Mouse (Mus musculus) limb, embryonic 11.5 days (tissue): ENCODE measurements around the gene Ptn. TPM values are rescaled to one million over a fixed set of nuclear protein-coding genes. Genes with fewer than 3 reads are reported as not detected.

Experiments used
- ATAC-seq: fragments of 200-750 bp; cut with Nextera tagmentation; 2 replicates; pipeline ENCODE4 v1.8.0; 2017; ENCODE audit warnings: low read depth; ENCODE audit not compliant: insufficient number of reproducible peaks, low FRiP score, low TSS enrichment
- DNase-seq: peaks from one replicate; pipeline ENCODE4 v3.0.0-alpha.2; 2015; ENCODE audit warnings: low spot score
- H3K27ac ChIP-seq: fragments of 300-500 bp; sonication (generic); replicated peaks from 2 replicates; pipeline ENCODE4 v1.5.1; 2014; ENCODE audit warnings: low read depth, mild to moderate bottlenecking, low read length
- H3K27me3 ChIP-seq: fragments of 300-500 bp; sonication (generic); 2 replicates; pipeline ENCODE4 v1.6.1; 2014; ENCODE audit warnings: mild to moderate bottlenecking, low read length, mixed read lengths; ENCODE audit not compliant: control insufficient read depth, insufficient read depth
- H3K36me3 ChIP-seq: fragments of 300-500 bp; sonication (generic); 2 replicates; pipeline ENCODE4 v1.6.1; 2014; ENCODE audit warnings: mild to moderate bottlenecking, low read length, moderate library complexity, mixed read lengths; ENCODE audit not compliant: control insufficient read depth, insufficient read depth
- H3K4me1 ChIP-seq: fragments of 300-500 bp; sonication (generic); 2 replicates; pipeline ENCODE4 v1.6.1; 2014; ENCODE audit warnings: low read length, mixed read lengths; ENCODE audit not compliant: control insufficient read depth, insufficient read depth
- H3K4me2 ChIP-seq: fragments of 300-500 bp; sonication (generic); 2 replicates; pipeline ENCODE4 v1.6.1; 2014; ENCODE audit warnings: low read depth, mild to moderate bottlenecking, moderate library complexity; ENCODE audit not compliant: severe bottlenecking
- H3K4me3 ChIP-seq: fragments of 300-500 bp; sonication (generic); 2 replicates; pipeline ENCODE4 v1.5.1; 2014; ENCODE audit warnings: low read depth, low read length
- H3K9ac ChIP-seq: fragments of 300-500 bp; sonication (generic); 2 replicates; pipeline ENCODE4 v1.6.1; 2014; ENCODE audit warnings: mild to moderate bottlenecking, low read length
- H3K9me3 ChIP-seq: fragments of 300-500 bp; sonication (generic); 2 replicates; pipeline ENCODE4 v1.6.1; 2016; ENCODE audit warnings: low read length; ENCODE audit not compliant: control insufficient read depth
- WGBS: fragments of 180-500 bp; shearing (Covaris S2); extraction: QIAGEN DNeasy Blood & Tissue Kit; methylation state at CpG from one replicate; pipeline ENCODE4 v1.1.7; 2014; 5-methylcytosine and 5-hydroxymethylcytosine counted together
- polyA plus RNA-seq: library from polyadenylated mRNA; unstranded; fragments of >200 nt; fragmentation: Nextera tagmentation; extraction: Ambion mirVana; gene quantifications from 2 replicates; pipeline ENCODE4 v1.2.1, GENCODE M21; 2014

Gene Ptn
- polyA plus RNA-seq, 1 experiment from 2014 or later = 623 TPM

GRCm38 (mm10) chr6:36830371-36830925, 20.4 kb upstream of the Ptn start:
- H3K4me2 ChIP-seq = no peak overlapping the region
- no peak overlapping the region for H3K9ac ChIP-seq
- ATAC-seq = no peak
- no peaks in the 10 kb centered on the region for H3K9me3 ChIP-seq
- DNase-seq = no peak
- no peaks in the 10 kb centered on the region for H3K4me1 ChIP-seq
- WGBS = 83% methylated on average over 9 of the region's 9 CpGs
- H3K36me3 ChIP-seq = no peaks in the 10 kb centered on the region
- H3K4me3 ChIP-seq = no peak overlapping the region
- H3K27ac ChIP-seq = no peak overlapping the region
- no peaks in the 10 kb centered on the region for H3K27me3 ChIP-seq

- H3K9ac ChIP-seq = no peak overlapping the region
- H3K4me2 ChIP-seq = no peak overlapping the region
- no peaks in the 10 kb centered on the region for H3K9me3 ChIP-seq
- no peaks in the 10 kb centered on the region for H3K36me3 ChIP-seq
- DNase-seq = no peak
- no peak overlapping the region for H3K27ac ChIP-seq
- no peaks in the 10 kb centered on the region for H3K27me3 ChIP-seq
- 0 out of 2 replicates have a peak, but pooled peaks cover 3% of the 10 kb centered on the region for H3K4me1 ChIP-seq
- ATAC-seq = no peak
- H3K4me3 ChIP-seq = no peak overlapping the region
These were observed 9.7 kb upstream of the Ptn start for GRCm38 (mm10) chr6:36819784-36820050.

GRCm38 (mm10) chr6:36819019-36819783, 9.2 kb upstream of the Ptn start:
- Histone ChIP-seq H3K27me3 (no peaks in the 10 kb centered on the region), H3K9me3 (no peaks in the 10 kb centered on the region), H3K9ac (no peak overlapping the region), H3K4me2 (no peak overlapping the region), H3K36me3 (no peaks in the 10 kb centered on the region), H3K4me3 (no peak overlapping the region), H3K27ac (0 out of 2 replicates have a peak overlapping the region, but pooled peaks have one; percentile 30), H3K4me1 (0 out of 2 replicates have a peak, but pooled peaks cover 3% of the 10 kb centered on the region)
- 60% methylated on average over 8 of the region's 8 CpGs for WGBS
- peak; percentile 68; the same call in 1 of the 2 replicates for ATAC-seq
- no peak for DNase-seq

- 51% methylated on average over 4 of the region's 4 CpGs for WGBS
- no peak overlapping the region for H3K4me3 ChIP-seq
- DNase-seq = no peak
- no peak for ATAC-seq
- 0 out of 2 replicates have a peak, but pooled peaks cover 3% of the 10 kb centered on the region for H3K4me1 ChIP-seq
- no peaks in the 10 kb centered on the region for H3K36me3 ChIP-seq
- H3K9ac ChIP-seq = no peak overlapping the region
- H3K27me3 ChIP-seq = no peaks in the 10 kb centered on the region
- H3K4me2 ChIP-seq = no peak overlapping the region
- H3K9me3 ChIP-seq = no peaks in the 10 kb centered on the region
- H3K27ac ChIP-seq = no peak overlapping the region
These were observed 8.4 kb upstream of the Ptn start for GRCm38 (mm10) chr6:36818281-36819018.

GRCm38 (mm10) chr6:36816666-36817065, 6.6 kb upstream of the Ptn start:
- DNase-seq (no peak), ATAC-seq (no peak)
- H3K9ac ChIP-seq = no peak overlapping the region
- H3K36me3 ChIP-seq = no peaks in the 10 kb centered on the region
- WGBS = 94% methylated on average over 3 of the region's 3 CpGs
- H3K4me1 ChIP-seq = 0 out of 2 replicates have a peak, but pooled peaks cover 3% of the 10 kb centered on the region
- no peaks in the 10 kb centered on the region for H3K27me3 ChIP-seq
- H3K9me3 ChIP-seq = no peaks in the 10 kb centered on the region
- no peak overlapping the region for H3K27ac ChIP-seq
- no peak overlapping the region for H3K4me2 ChIP-seq
- H3K4me3 ChIP-seq = no peak overlapping the region

GRCm38 (mm10) chr6:36815992-36816391, 6.0 kb upstream of the Ptn start:
- Histone ChIP-seq H3K4me1 (peaks cover 3% of the 10 kb centered on the region; the same call in 1 of the 2 replicates), H3K4me2 (no peak overlapping the region), H3K9me3 (no peaks in the 10 kb centered on the region), H3K4me3 (no peak overlapping the region), H3K27me3 (no peaks in the 10 kb centered on the region), H3K9ac (no peak overlapping the region), H3K36me3 (no peaks in the 10 kb centered on the region), H3K27ac (no peak overlapping the region)
- no peak for DNase-seq
- ATAC-seq = no peak
- WGBS = 76% methylated on average over 2 of the region's 2 CpGs

- 52% methylated on average over 7 of the region's 7 CpGs for WGBS
These were observed 2.9 kb upstream of the Ptn start for GRCm38 (mm10) chr6:36812666-36813515.

GRCm38 (mm10) chr6:36810448-36810847, 428 bp upstream of the Ptn start:
- WGBS = 17% methylated on average over 5 of the region's 5 CpGs
- H3K4me2 ChIP-seq = peak overlapping the region; percentile 80
- H3K9ac ChIP-seq = no peak overlapping the region
- H3K4me3 ChIP-seq = peak overlapping the region; percentile 77
- H3K27ac ChIP-seq = 0 out of 2 replicates have a peak overlapping the region, but pooled peaks have one; percentile 95
- ATAC-seq (no peak), DNase-seq (no peak)
- H3K36me3 ChIP-seq = no peaks in the 10 kb centered on the region; the same call in 1 of the 2 replicates
- H3K27me3 ChIP-seq = no peaks in the 10 kb centered on the region
- peaks cover 5% of the 10 kb centered on the region; the same call in 1 of the 2 replicates for H3K4me1 ChIP-seq
- no peaks in the 10 kb centered on the region for H3K9me3 ChIP-seq

More at GRCm38 (mm10) chr6:36812666-36813515, 2.9 kb upstream of the Ptn start:
- no peak overlapping the region for H3K4me2 ChIP-seq
- no peak overlapping the region for H3K27ac ChIP-seq
- H3K9me3 ChIP-seq = no peaks in the 10 kb centered on the region
- ATAC-seq (no peak), DNase-seq (no peak)
- no peak overlapping the region for H3K9ac ChIP-seq
- H3K36me3 ChIP-seq = no peaks in the 10 kb centered on the region
- no peak overlapping the region for H3K4me3 ChIP-seq
- H3K4me1 ChIP-seq = peaks cover 5% of the 10 kb centered on the region; the same call in 1 of the 2 replicates
- no peaks in the 10 kb centered on the region for H3K27me3 ChIP-seq
